Mouse (Mus musculus) limb, embryonic 11.5 days (tissue): ENCODE measurements around the gene Akna. TPM values are rescaled to one million over a fixed set of nuclear protein-coding genes. Genes with fewer than 3 reads are reported as not detected.

Experiments
- ATAC-seq: fragments of 200-750 bp; cut with Nextera tagmentation; 2 replicates; pipeline ENCODE4 v1.8.0; 2017; ENCODE audit warnings: low read depth; ENCODE audit not compliant: insufficient number of reproducible peaks, low FRiP score, low TSS enrichment
- DNase-seq: peaks from one replicate; pipeline ENCODE4 v3.0.0-alpha.2; 2015; ENCODE audit warnings: low spot score
- H3K27ac ChIP-seq: fragments of 300-500 bp; sonication (generic); replicated peaks from 2 replicates; pipeline ENCODE4 v1.5.1; 2014; ENCODE audit warnings: low read depth, mild to moderate bottlenecking, low read length
- H3K27me3 ChIP-seq: fragments of 300-500 bp; sonication (generic); 2 replicates; pipeline ENCODE4 v1.6.1; 2014; ENCODE audit warnings: mild to moderate bottlenecking, low read length, mixed read lengths; ENCODE audit not compliant: control insufficient read depth, insufficient read depth
- H3K36me3 ChIP-seq: fragments of 300-500 bp; sonication (generic); 2 replicates; pipeline ENCODE4 v1.6.1; 2014; ENCODE audit warnings: mild to moderate bottlenecking, low read length, moderate library complexity, mixed read lengths; ENCODE audit not compliant: control insufficient read depth, insufficient read depth
- H3K4me1 ChIP-seq: fragments of 300-500 bp; sonication (generic); 2 replicates; pipeline ENCODE4 v1.6.1; 2014; ENCODE audit warnings: low read length, mixed read lengths; ENCODE audit not compliant: control insufficient read depth, insufficient read depth
- H3K4me2 ChIP-seq: fragments of 300-500 bp; sonication (generic); 2 replicates; pipeline ENCODE4 v1.6.1; 2014; ENCODE audit warnings: low read depth, mild to moderate bottlenecking, moderate library complexity; ENCODE audit not compliant: severe bottlenecking
- H3K4me3 ChIP-seq: fragments of 300-500 bp; sonication (generic); 2 replicates; pipeline ENCODE4 v1.5.1; 2014; ENCODE audit warnings: low read depth, low read length
- H3K9ac ChIP-seq: fragments of 300-500 bp; sonication (generic); 2 replicates; pipeline ENCODE4 v1.6.1; 2014; ENCODE audit warnings: mild to moderate bottlenecking, low read length
- H3K9me3 ChIP-seq: fragments of 300-500 bp; sonication (generic); 2 replicates; pipeline ENCODE4 v1.6.1; 2016; ENCODE audit warnings: low read length; ENCODE audit not compliant: control insufficient read depth
- WGBS: fragments of 180-500 bp; shearing (Covaris S2); extraction: QIAGEN DNeasy Blood & Tissue Kit; methylation state at CpG from one replicate; pipeline ENCODE4 v1.1.7; 2014; 5-methylcytosine and 5-hydroxymethylcytosine counted together
- polyA plus RNA-seq: library from polyadenylated mRNA; unstranded; fragments of >200 nt; fragmentation: Nextera tagmentation; extraction: Ambion mirVana; gene quantifications from 2 replicates; pipeline ENCODE4 v1.2.1, GENCODE M21; 2014

The Akna gene
- 9.5 and 10.9 TPM in 2 replicates for polyA plus RNA-seq

DNA sequence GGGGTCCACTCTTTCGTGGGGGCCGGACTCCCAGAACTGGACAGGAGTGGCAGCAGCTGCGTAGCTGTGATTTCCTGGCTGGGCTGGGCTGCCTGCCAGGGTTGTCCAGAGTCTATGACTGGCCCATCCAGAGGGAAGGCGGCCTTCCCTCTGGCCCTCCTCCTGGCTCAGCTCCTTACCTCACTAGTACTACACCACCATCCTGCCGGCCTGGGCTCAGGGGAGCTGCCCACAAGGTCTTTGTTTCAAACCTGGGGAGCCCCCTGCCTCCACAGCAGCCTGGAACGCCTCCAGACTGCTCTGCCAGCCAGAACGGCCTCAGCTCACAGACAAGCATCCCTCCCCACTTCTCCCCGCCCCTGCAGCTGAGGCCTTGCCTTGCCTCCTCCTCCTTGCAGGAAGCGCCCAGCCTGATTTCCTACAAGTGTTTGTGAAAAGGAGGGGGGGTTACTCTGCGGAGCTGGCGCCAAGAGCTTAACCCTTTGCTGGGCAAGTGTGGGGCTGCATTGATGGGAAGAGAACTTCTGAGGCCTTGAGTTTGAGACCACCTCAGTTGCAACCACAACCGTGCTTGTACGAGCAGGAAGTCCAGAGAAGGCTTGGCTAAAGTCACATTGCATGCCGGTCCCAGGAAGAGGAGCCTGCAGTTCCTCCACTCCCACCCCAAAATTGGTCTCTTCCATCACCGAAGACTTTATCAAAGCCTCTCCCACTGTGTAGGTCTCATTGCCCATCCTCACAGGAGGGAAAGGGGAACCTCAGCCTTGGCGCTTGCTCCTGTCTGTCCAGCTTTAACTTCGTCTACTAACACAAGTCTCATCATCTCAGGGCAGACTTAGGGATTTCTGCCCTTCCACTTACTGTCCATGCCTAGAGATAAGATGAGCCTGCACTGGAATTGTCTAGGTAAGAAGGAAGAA is at the start of gene Akna:
Gene Akna (minus strand): TSS at position 315 of the 920 bp plus-strand sequence.
- Histone ChIP-seq H3K4me2 (peak within 1 kb of the TSS; percentile 49), H3K27me3 (no peaks in the 10 kb centered on the region), H3K36me3 (no peaks in the 10 kb centered on the region), H3K27ac (peak within 1 kb of the TSS; percentile 86), H3K4me1 (peaks cover 38% of the 10 kb centered on the region), H3K9ac (peak within 1 kb of the TSS; percentile 63), H3K9me3 (no peaks in the 10 kb centered on the region), H3K4me3 (peak within 1 kb of the TSS; percentile 27)
- 11% methylated on average over 17 of the region's 17 CpGs for whole genome bisulfite sequencing
- DNase-seq (peak; percentile 87), ATAC-seq (peak; percentile 84)

DNA sequence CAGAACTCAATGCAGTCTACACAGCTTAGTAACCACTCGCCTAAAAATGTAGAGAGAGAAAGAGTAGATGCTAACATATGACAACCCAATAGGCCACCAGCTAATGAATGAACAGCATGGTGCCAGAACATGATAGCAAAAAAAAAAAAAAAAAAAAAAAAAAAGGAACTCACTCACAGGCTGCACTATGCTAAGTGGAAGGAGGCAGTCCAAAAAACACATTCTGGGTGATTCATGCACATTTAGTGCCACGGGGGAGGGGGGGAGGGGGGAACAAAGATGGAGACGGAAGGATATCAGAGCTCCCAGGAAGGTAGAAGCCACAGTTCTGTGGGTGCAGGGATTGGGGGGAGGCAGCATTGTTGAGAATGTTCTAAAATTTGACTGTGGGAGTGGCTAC is 49.4 kb upstream of the Akna start:
- H3K27me3 ChIP-seq, result no peaks in the 10 kb centered on the region
- no peak overlapping the region for H3K4me2 ChIP-seq
- no peak overlapping the region for H3K9ac ChIP-seq
- H3K4me3 ChIP-seq, result no peak overlapping the region
- no peak for DNase-seq
- WGBS, result 75% methylated on average over 3 of the region's 3 CpGs
- no peak overlapping the region for H3K27ac ChIP-seq
- no peaks in the 10 kb centered on the region for H3K9me3 ChIP-seq
- H3K4me1 ChIP-seq, result peaks cover 7% of the 10 kb centered on the region
- peaks cover 2% of the 10 kb centered on the region; the same call in 1 of the 2 replicates for H3K36me3 ChIP-seq
- ATAC-seq, result no peak

DNA sequence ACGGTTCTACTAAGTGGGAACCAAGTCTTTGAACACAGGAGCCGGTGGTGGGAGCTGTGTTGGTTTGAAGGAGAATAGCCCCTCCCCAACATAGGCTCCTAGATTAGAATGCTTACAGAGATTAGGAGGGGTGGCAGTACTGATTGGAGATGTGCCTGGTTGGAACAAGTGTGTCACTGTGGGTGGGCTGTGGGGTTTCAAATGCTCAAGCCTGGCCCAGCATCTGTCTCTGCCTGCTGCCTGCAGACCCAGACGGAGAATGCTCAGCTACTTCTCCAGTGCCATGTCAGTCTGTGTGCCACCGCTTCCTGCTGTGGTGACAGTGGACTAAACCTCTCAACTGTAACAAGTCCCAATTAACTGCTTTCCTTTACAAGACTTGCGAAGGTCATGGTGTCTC is 47.4 kb upstream of the Akna start:
- H3K4me1 ChIP-seq, result no peaks in the 10 kb centered on the region
- no peaks in the 10 kb centered on the region for H3K9me3 ChIP-seq
- H3K27ac ChIP-seq, result no peak overlapping the region
- H3K27me3 ChIP-seq, result no peaks in the 10 kb centered on the region
- ATAC-seq (no peak), DNase-seq (no peak)
- H3K36me3 ChIP-seq, result peaks cover 2% of the 10 kb centered on the region; the same call in 1 of the 2 replicates
- no peak overlapping the region for H3K4me2 ChIP-seq
- no peak overlapping the region for H3K9ac ChIP-seq
- H3K4me3 ChIP-seq, result no peak overlapping the region
- WGBS, result 86% methylated on average over 5 of the region's 5 CpGs

DNA sequence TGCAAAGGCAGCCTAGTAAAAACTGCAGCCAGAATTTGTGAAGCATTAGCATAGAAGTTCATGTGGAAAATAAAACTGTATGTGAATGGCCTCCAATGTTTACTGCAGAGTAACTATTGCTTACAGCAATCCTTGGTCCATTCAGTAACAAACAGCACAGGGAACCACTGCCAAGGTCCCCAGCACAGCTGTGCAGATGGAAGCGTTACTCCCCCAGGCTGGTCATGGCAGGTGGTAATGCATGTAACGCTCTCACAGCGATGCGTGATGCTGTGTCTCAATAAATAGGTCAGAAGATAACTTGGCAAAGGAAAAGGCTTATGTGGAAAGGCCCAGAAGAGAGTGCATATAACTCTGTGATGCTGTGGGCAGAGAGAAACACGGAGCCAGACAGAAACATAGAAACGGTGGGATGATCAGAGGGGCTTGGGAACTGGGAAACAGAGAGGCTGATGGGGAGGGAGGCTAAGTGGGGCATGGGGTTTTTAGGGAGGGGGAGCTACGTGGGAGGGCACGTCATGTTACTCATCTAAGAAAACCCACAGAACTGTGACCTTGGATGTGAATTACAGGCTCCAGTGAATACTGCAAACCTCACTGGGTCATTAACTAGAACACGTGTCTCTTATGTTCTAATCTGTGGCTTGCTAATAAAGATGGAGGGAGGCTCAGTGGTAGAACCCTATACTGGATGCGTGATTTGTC is 41.4 kb upstream of the Akna start:
- no peak for ATAC-seq
- WGBS, result 87% methylated on average over 10 of the region's 10 CpGs
- no peak overlapping the region for H3K9ac ChIP-seq
- no peaks in the 10 kb centered on the region for H3K27me3 ChIP-seq
- H3K27ac ChIP-seq, result no peak overlapping the region
- H3K9me3 ChIP-seq, result no peaks in the 10 kb centered on the region
- no peaks in the 10 kb centered on the region for H3K4me1 ChIP-seq
- no peak overlapping the region for H3K4me3 ChIP-seq
- no peak for DNase-seq
- peaks cover 2% of the 10 kb centered on the region; the same call in 1 of the 2 replicates for H3K36me3 ChIP-seq
- no peak overlapping the region for H3K4me2 ChIP-seq

DNA sequence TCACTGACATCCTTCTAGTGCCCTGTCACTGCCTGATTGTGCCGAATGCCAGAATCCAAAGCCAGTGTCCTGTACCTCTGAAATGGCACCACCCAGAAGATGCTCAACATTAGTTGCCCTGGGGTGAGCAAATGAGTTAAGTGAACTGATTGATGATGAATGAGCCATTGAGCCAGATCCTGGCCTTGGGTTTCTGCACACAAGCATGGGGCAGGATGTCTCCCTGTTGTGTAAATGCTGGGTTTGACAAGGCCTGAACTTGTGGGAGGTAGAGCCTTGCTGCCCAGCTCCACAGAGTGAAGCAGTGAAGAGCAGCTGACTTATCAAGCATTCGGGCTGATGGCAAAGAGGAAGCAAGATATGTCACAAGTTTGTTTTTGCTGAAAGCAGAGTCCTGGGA is 39.9 kb upstream of the Akna start:
- DNase-seq (no peak), ATAC-seq (no peak)
- Histone ChIP-seq H3K27ac (no peak overlapping the region), H3K9me3 (no peaks in the 10 kb centered on the region), H3K36me3 (no peaks in the 10 kb centered on the region), H3K27me3 (no peaks in the 10 kb centered on the region), H3K9ac (no peak overlapping the region), H3K4me2 (no peak overlapping the region), H3K4me1 (no peaks in the 10 kb centered on the region), H3K4me3 (no peak overlapping the region)
- 96% methylated on average over 2 of the region's 2 CpGs for WGBS

DNA sequence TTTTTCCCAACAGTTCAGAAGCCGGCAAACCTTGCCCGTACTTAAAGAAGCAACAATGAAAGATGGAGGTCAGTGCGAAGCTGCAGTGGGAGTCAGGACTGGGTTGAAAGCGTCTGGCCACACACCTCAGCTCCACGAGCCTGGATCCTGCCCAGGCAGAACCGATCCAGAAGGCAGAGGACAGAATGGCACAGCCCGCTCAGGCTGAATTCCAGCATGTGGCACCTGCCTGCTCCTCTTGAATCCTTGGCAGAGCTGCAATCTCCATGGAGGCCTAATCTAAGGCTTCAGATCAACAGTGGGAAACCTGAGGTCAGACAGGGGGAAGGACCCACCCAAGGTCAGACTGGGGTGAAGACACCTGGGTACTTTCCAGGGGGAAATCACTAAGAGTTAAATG is 38.5 kb upstream of the Akna start:
- H3K4me2 ChIP-seq, result no peak overlapping the region
- H3K36me3 ChIP-seq, result no peaks in the 10 kb centered on the region
- 87% methylated on average over 7 of the region's 7 CpGs for WGBS
- ATAC-seq, result no peak
- DNase-seq, result no peak
- H3K4me3 ChIP-seq, result no peak overlapping the region
- no peaks in the 10 kb centered on the region for H3K27me3 ChIP-seq
- no peaks in the 10 kb centered on the region for H3K9me3 ChIP-seq
- peaks cover 13% of the 10 kb centered on the region for H3K4me1 ChIP-seq
- H3K9ac ChIP-seq, result no peak overlapping the region
- no peak overlapping the region for H3K27ac ChIP-seq

DNA sequence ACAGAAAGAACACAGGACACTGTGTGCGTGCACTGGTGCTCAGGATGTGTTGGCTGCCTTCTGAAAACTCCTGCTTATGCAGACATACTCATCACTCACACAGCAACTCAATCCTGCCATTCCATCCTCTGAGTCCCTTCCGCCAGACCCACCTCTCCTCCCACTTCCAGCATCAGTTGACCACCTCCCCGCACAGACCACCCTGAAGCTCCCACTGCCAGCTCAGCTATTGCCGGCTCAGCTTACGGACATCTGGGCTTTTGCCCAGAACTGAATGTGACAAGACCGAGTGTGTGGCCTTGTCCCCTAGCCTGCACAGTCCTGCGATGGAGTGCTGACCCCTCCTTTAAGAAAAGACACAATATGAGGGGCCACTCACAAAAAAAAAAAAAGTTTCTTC is 37.1 kb upstream of the Akna start:
- WGBS, result 44% methylated on average over 7 of the region's 7 CpGs
- DNase-seq (peak; percentile 56), ATAC-seq (peak; percentile 56; the same call in 1 of the 2 replicates)
- H3K4me2 ChIP-seq, result no peak overlapping the region
- no peaks in the 10 kb centered on the region for H3K27me3 ChIP-seq
- H3K4me1 ChIP-seq, result peaks cover 16% of the 10 kb centered on the region
- no peak overlapping the region for H3K9ac ChIP-seq
- H3K9me3 ChIP-seq, result no peaks in the 10 kb centered on the region
- H3K36me3 ChIP-seq, result no peaks in the 10 kb centered on the region
- no peak overlapping the region for H3K27ac ChIP-seq
- H3K4me3 ChIP-seq, result no peak overlapping the region

DNA sequence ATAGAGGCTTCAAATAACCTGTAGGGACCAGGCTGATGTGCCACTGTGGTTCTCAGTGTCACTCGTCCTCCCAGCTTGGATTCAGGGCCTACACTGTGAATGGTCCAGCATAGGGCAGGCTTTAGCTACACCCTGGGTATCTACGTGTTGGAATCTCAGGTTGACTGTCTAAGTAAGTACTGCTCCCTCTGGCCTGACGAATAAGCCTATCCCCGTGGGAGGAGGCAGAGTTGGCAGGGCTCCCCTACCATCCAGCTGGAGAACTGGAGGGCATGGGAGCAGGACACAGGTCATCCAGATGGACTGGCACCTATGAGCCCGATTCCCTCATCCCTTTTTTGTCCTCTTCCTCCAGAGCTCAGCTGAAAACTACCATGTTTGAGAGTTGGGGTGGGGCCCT is 34.8 kb upstream of the Akna start:
- DNase-seq, result no peak
- Histone ChIP-seq H3K27me3 (no peaks in the 10 kb centered on the region), H3K4me1 (peaks cover 16% of the 10 kb centered on the region), H3K27ac (peak overlapping the region; percentile 72), H3K4me3 (no peak overlapping the region), H3K4me2 (no peak overlapping the region), H3K9me3 (no peaks in the 10 kb centered on the region), H3K36me3 (no peaks in the 10 kb centered on the region), H3K9ac (no peak overlapping the region)
- 82% methylated on average over 5 of the region's 5 CpGs for WGBS
- no peak for ATAC-seq
